Mouse (Mus musculus): ENCODE measurements around the gene Mblac2.
A peak's percentile ranks its signal among the peaks of the same experiment; 100 is the strongest.
"Not testable (repeated sequence)": the region's sequence is repeated elsewhere in the genome, so short reads cannot be mapped to it uniquely, and the experiment has no call there.

Mblac2 gene

GRCm38 (mm10) chr13:81710775-81711545 is at the start of gene Mblac2, which contains the start of gene Polr3g:
Mblac2 (plus strand) TSS chr13:81711341.
Polr3g (minus strand) TSS chr13:81711013.
- DNase-seq (ENCODE audit: low spot score) = peak; percentile 97

GRCm38 (mm10) chr13:81663566-81664330 is 47.4 kb upstream of the Mblac2 start:
- no peak for DNase-seq (ENCODE audit: low spot score)

GRCm38 (mm10) chr13:81664331-81664698 is 46.8 kb upstream of the Mblac2 start:
- DNase-seq (ENCODE audit: low spot score) = no peak

GRCm38 (mm10) chr13:81667713-81668112 is 43.4 kb upstream of the Mblac2 start:
- no peak for DNase-seq (ENCODE audit: low spot score)

- no peak for DNase-seq (ENCODE audit: low spot score)
Observed at GRCm38 (mm10) chr13:81675333-81675732, 35.8 kb upstream of the Mblac2 start.

GRCm38 (mm10) chr13:81683107-81683506 is 28.0 kb upstream of the Mblac2 start:
- no peak for DNase-seq (ENCODE audit: low spot score)

GRCm38 (mm10) chr13:81684258-81684657 is 26.9 kb upstream of the Mblac2 start:
- no peak for DNase-seq (ENCODE audit: low spot score)

- DNase-seq (ENCODE audit: low spot score) = no peak
Observed at GRCm38 (mm10) chr13:81684884-81685283, 26.3 kb upstream of the Mblac2 start.

GRCm38 (mm10) chr13:81689587-81689986 is 21.6 kb upstream of the Mblac2 start:
- DNase-seq (ENCODE audit: low spot score) = no peak

GRCm38 (mm10) chr13:81690477-81690876 is 20.7 kb upstream of the Mblac2 start:
- DNase-seq (ENCODE audit: low spot score) = no peak

GRCm38 (mm10) chr13:81691606-81692005 is 19.5 kb upstream of the Mblac2 start:
- peak; percentile 26 for DNase-seq (ENCODE audit: low spot score)

- no peak for DNase-seq (ENCODE audit: low spot score)
Observed at GRCm38 (mm10) chr13:81694446-81694845, 16.7 kb upstream of the Mblac2 start.

- DNase-seq (ENCODE audit: low spot score) = no peak
Observed at GRCm38 (mm10) chr13:81703148-81703547, 8.0 kb upstream of the Mblac2 start.

GRCm38 (mm10) chr13:81703621-81704020 is 7.5 kb upstream of the Mblac2 start:
- DNase-seq (ENCODE audit: low spot score) = no peak

- no peak for DNase-seq (ENCODE audit: low spot score)
Observed at GRCm38 (mm10) chr13:81706311-81706710, 4.8 kb upstream of the Mblac2 start.

GRCm38 (mm10) chr13:81709805-81710204 is 1.3 kb upstream of the Mblac2 start:
- DNase-seq (ENCODE audit: low spot score) = no peak

- DNase-seq (ENCODE audit: low spot score) = no peak
Observed at GRCm38 (mm10) chr13:81710266-81710665, 875 bp upstream of the Mblac2 start.

- DNase-seq (ENCODE audit: low spot score) = peak; percentile 38
Observed at GRCm38 (mm10) chr13:81711546-81712371, 618 bp downstream of the Mblac2 start.

- DNase-seq (ENCODE audit: low spot score) = no peak
Observed at GRCm38 (mm10) chr13:81713896-81714295, 2.8 kb downstream of the Mblac2 start.

- not testable (repeated sequence) for DNase-seq (ENCODE audit: low spot score)
Observed at GRCm38 (mm10) chr13:81728141-81728540, 17.0 kb downstream of the Mblac2 start.

GRCm38 (mm10) chr13:81729102-81729501 is 18.0 kb downstream of the Mblac2 start:
- no peak for DNase-seq (ENCODE audit: low spot score)

- no peak for DNase-seq (ENCODE audit: low spot score)
Observed at GRCm38 (mm10) chr13:81730362-81730761, 19.2 kb downstream of the Mblac2 start.
